Mouse (Mus musculus) left cerebral cortex, postnatal 10 days (tissue): ENCODE measurements around the gene Clpx. TPM values are rescaled to one million over a fixed set of nuclear protein-coding genes. Genes with fewer than 3 reads are reported as not detected.
"Not testable (repeated sequence)": the region's sequence is repeated elsewhere in the genome, so short reads cannot be mapped to it uniquely, and the experiment has no call there.

Source experiments
- DNase-seq, 2 experiments: peaks; one replicate each; pipeline ENCODE4 v3.0.0; 2021 to 2022; ENCODE audit warnings: low spot score in 2 of 2, mixed read lengths in 1 of 2; ENCODE audit errors: extremely low spot score in 1 of 2
- intact Hi-C: fragments of 180-260 bp; cut with DNase I; formaldehyde crosslinking; loops from one replicate; pipeline ENCODE4 v1.15.1; 2025
- total RNA-seq, 2 experiments: library from RNA; stranded (reverse); gene quantifications; 2 replicates each; pipeline ENCODE4 v1.2.3; 2021

The Clpx gene
- total RNA-seq, 2 experiments from 2014 or later = 25.3 to 25.4 TPM

GRCm38 (mm10) chr9:65283301-65283700 lies 10.8 kb upstream of the Clpx start:
- DNase-seq = peak in 1 of 2 experiments; percentile 56
- intact Hi-C loops = loop anchor here (2.0 to 5.0 kb wide), 3 partner anchors 56 to 141 kb away; partner anchors contain the start of gene Igdcc3

- DNase-seq = not testable (repeated sequence)
Observed at GRCm38 (mm10) chr9:65288252-65288651, 5.8 kb upstream of the Clpx start.

GRCm38 (mm10) chr9:65289988-65290387 lies 4.1 kb upstream of the Clpx start:
- no peak for DNase-seq
- intact Hi-C loops = no loop called here

More at GRCm38 (mm10) chr9:65288252-65288651, 5.8 kb upstream of the Clpx start:
- intact Hi-C loops = not testable (repeated sequence)

GRCm38 (mm10) chr9:65292421-65292820 lies 1.6 kb upstream of the Clpx start:
- no peak for DNase-seq
- intact Hi-C loops = no loop called here

- DNase-seq = no peak
- intact Hi-C loops = no loop called here
Observed at GRCm38 (mm10) chr9:65293119-65293518, 941 bp upstream of the Clpx start.

GRCm38 (mm10) chr9:65293580-65293972 lies 484 bp upstream of the Clpx start:
- no peak for DNase-seq
- intact Hi-C loops = no loop called here

- no peak for DNase-seq
- intact Hi-C loops = no loop called here
Observed at GRCm38 (mm10) chr9:65294716-65295378, 787 bp downstream of the Clpx start.

GRCm38 (mm10) chr9:65297056-65297455 lies 3.0 kb downstream of the Clpx start:
- no peak for DNase-seq
- intact Hi-C loops = no loop called here

- DNase-seq = no peak
- intact Hi-C loops = no loop called here
Observed at GRCm38 (mm10) chr9:65298761-65299160, 4.7 kb downstream of the Clpx start.

GRCm38 (mm10) chr9:65299650-65300049 lies 5.6 kb downstream of the Clpx start:
- intact Hi-C loops = no loop called here
- DNase-seq = no peak

GRCm38 (mm10) chr9:65302327-65302983 lies 8.4 kb downstream of the Clpx start:
- intact Hi-C loops = no loop called here
- no peak for DNase-seq

GRCm38 (mm10) chr9:65303586-65303985 lies 9.5 kb downstream of the Clpx start:
- intact Hi-C loops = no loop called here
- DNase-seq = no peak

- intact Hi-C loops = no loop called here
- DNase-seq = no peak
Observed at GRCm38 (mm10) chr9:65304300-65304699, 10.2 kb downstream of the Clpx start.

GRCm38 (mm10) chr9:65306672-65307071 lies 12.6 kb downstream of the Clpx start:
- no peak for DNase-seq
- intact Hi-C loops = no loop called here

- DNase-seq = no peak
- intact Hi-C loops = no loop called here
Observed at GRCm38 (mm10) chr9:65308011-65308410, 14.0 kb downstream of the Clpx start.

GRCm38 (mm10) chr9:65312669-65313357 lies 18.8 kb downstream of the Clpx start:
- intact Hi-C loops = loop anchor here (10.0 kb wide), 1 partner anchor 338 kb away; no protein-coding TSS in a partner anchor
- no peak for DNase-seq

- intact Hi-C loops = loop anchor here (10.0 kb wide), 1 partner anchor 339 kb away; no protein-coding TSS in a partner anchor
- DNase-seq = no peak
Observed at GRCm38 (mm10) chr9:65313846-65314245, 19.8 kb downstream of the Clpx start.

GRCm38 (mm10) chr9:65322255-65322900 lies 28.3 kb downstream of the Clpx start:
- peak in 1 of 2 experiments; percentile 25 for DNase-seq
- intact Hi-C loops = loop anchor here (10.0 kb wide), 1 partner anchor 258 kb away; no protein-coding TSS in a partner anchor

GRCm38 (mm10) chr9:65325971-65326370 lies 31.9 kb downstream of the Clpx start:
- intact Hi-C loops = loop anchor here (10.0 kb wide), 1 partner anchor 261 kb away; no protein-coding TSS in a partner anchor
- no peak for DNase-seq
